Mouse (Mus musculus): Measurements from ENCODE around the gene Letmd1. TPM values are rescaled to one million over a fixed set of nuclear protein-coding genes. Genes with fewer than 3 reads are reported as not detected.
"Not testable (repeated sequence)": the region's sequence is repeated elsewhere in the genome, so short reads cannot be mapped to it uniquely, and the experiment has no call there.

The Letmd1 gene
- total RNA-seq (2021): 10 to 100 TPM; 57.1 to 62.9 TPM
- long read RNA-seq, experiment 1, transcript Letmd1-201 (9 exons, 2,502 nt): major isoform, 32 of 64 reads
- long read RNA-seq, experiment 1, transcript Letmd1-206 (9 exons, 1,222 nt): minor isoform, 14 of 64 reads
- long read RNA-seq, experiment 1, partial matches to known transcripts: 7 of 64 reads
- long read RNA-seq, experiment 1, other reads (novel, unspliced or antisense): 9 of 64 reads
- long read RNA-seq, experiment 2, transcript Letmd1-201 (9 exons, 2,502 nt): major isoform, 43 of 89 reads
- long read RNA-seq, experiment 2, transcript Letmd1-206 (9 exons, 1,222 nt): minor isoform, 8 of 89 reads
- long read RNA-seq, experiment 2, transcript Letmd1-207 (8 exons, 2,266 nt): minor isoform, 5 of 89 reads
- long read RNA-seq, experiment 2, partial matches to known transcripts: 15 of 89 reads
- long read RNA-seq, experiment 2, other reads (novel, unspliced or antisense): 18 of 89 reads

DNA sequence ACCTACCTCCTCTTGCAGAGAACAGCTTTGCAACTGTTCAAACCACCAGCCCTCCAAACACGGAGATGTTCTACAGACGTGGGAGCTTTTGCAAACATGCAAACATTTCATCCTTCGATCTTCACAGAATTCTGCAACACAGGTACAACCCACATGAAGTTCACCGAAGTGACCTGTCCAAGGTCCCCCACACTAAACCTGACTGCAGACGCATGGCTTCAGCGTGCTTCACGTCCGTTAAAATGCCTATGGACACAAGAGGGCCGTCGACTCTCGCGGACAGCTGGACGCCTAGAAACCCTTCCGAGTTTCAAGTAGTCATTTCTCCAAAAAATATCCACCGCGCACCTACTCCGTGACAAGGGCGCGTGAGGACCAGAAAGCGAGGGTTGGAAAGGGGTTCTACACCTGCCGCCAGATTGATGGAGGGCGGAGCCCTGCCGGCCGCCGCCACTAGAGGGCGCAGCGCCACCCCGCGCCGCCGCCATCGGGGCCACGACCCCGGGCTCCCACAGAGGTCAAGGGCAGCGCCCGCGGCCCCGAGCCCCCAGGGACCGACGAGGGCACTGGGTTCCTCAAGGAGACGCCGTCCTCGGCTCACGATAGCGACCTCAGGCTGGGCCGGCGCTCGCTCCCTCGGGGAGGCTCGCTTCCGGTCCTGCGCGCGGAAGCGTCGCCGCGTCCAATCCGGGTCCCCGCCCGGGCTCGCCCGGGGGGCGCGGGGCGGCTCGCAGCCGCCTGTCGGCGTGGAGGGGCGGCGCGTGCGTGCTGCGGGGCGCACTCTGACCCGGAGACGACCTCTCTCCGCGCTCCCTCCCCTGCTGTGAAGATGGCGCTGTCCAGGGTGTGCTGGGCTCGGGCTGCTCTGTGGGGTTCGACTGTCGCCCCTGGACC, at the start of gene Letmd1:
Letmd1 (plus strand) TSS at position 729 of the 894 bp plus-strand sequence.
- H3K4me3 ChIP-seq: peak within 1 kb of the TSS; percentile 88
- H3K27ac ChIP-seq: peak within 1 kb of the TSS; percentile 98
- TF ChIP-seq CTCF (conservative IDR thresholded peaks at IDR 0.05): peak; percentile 94
- peak; percentile 90 to 93 for DNase-seq (ENCODE audit: low spot score in 2 of 2)

DNA sequence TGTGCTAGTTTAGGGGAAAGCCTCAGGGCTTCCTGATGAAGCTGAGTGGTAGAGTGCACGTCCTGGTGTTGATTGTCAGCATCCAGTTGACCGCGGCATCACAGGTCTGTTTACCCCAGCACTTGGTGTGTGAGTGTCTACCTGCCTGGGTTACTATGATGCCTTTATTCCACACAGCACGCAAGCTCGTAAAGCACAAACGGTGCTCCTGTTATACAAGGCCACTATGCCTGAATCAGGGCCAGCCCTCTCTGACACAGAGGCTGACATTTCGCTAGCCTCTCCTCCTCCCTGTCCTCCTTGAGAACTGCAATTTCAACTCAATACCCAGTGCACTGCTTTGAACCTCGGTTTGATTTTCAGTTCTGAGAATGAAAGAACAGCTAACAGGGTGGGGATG, 49.5 kb upstream of the Letmd1 start:
- H3K27ac ChIP-seq: no peak overlapping the region
- no peak overlapping the region for H3K4me3 ChIP-seq
- TF ChIP-seq CTCF (conservative IDR thresholded peaks at IDR 0.05): no peak
- no peak for DNase-seq (ENCODE audit: low spot score in 2 of 2)

DNA sequence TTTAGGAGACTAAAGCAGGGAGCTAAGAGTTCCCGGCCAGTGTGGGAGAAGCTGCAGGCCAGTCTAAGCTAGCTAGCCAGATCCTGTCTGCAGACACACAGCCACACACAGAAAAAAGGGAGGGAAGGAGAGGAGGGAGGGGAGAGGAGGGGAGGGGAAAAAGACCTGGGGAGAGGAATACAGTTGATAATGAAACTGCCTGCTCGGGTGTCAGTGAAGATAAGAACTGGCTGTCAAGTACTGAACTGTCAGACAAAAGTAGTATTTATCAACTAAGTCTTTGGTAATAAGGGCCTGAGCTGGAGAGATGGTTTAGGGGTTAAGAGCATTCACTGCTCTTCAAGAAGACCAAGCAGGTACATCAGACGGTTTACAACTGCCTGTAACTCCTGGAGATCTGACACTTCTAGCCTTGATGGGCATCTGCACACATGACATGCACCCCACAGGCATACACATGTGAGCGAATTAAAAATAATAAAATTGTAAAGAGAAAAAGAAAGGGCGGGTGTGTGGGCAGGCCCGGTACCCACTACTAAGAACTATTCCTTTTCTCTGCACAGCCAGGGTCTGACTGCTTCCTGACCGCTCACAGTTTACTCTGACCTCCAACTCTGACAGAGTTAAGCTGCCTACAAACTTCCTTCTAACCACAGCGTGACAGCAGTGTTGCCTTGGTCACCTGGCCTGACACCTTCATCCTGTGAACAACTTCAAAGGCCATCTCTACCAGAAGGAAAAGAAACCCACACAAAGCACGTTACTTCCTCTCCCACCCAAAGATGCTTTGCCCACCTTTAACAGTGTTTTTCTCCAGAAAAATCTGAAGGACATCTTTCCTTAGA, 48.7 kb upstream of the Letmd1 start:
- H3K27ac ChIP-seq: no peak overlapping the region
- DNase-seq (ENCODE audit: low spot score in 2 of 2): no peak
- H3K4me3 ChIP-seq: no peak overlapping the region
- TF ChIP-seq CTCF (conservative IDR thresholded peaks at IDR 0.05): no peak

DNA sequence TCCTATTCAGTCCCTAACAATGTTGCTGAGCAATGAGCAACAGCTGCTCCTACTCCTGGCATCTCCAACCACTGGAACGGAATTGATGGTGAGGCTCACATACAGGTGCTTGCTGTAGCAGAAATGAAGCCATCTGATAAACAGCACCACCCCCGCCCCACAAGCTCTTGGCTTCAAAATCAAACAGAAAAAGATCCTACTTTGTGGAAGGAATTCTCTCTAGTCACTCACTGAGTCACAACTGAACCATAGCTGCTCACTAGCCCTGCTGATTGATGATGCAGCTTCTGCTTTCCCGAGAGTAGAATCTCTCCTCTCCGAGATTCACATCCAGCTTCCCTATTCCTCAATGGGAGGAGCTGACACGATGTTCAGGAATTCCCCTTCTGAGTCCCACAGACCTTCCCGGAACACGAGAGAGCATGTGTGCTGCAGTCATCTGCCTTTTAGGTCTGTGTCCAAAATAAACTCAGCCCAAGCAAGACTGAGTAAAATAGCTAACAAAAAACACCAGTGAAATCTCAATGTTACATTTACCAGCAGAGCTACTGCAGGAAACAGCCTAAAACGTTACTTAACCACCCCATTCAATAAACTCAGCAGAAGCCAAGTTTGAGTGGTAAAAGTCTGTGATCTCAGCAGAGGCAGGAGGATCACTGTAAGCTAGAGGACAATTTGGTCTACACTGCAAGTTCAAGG, 47.6 kb upstream of the Letmd1 start:
- no peak for TF ChIP-seq CTCF (conservative IDR thresholded peaks at IDR 0.05)

DNA sequence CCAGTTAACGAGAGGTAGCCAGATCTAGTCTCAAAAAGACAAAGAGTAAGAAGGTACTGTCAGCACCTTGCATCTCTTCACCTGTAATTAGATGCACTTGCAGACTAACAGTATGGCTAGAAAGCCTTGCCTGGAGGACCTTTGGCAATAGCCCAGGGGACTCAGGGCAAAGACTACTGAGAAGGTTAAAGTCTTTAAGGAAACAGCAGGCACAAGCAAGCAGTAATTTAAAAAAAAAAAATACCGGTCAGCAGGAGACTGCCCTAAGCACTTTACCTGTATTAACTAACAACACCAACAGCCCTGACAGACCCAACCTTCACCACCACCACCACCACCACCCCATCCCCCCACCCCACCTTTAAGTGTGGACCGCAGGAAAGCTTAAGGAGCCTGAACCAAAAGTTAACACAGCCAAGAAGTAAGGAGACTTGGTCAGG, 47.0 kb upstream of the Letmd1 start, which contains the start of gene Gm5475:
Gm5475 (plus strand) TSS at position 390 of the 440 bp plus-strand sequence.
- DNase-seq (ENCODE audit: low spot score in 2 of 2): not testable (repeated sequence)
- H3K27ac ChIP-seq: peak within 1 kb of the TSS; percentile 83
- peak within 1 kb of the TSS; percentile 88 for H3K4me3 ChIP-seq

More for the DNA sequence above, 47.6 kb upstream of the Letmd1 start:
- peak overlapping the region; percentile 41; the same call in 1 of the 2 replicates for H3K27ac ChIP-seq
- DNase-seq (ENCODE audit: low spot score in 2 of 2): no peak
- peak overlapping the region; percentile 40 for H3K4me3 ChIP-seq

DNA sequence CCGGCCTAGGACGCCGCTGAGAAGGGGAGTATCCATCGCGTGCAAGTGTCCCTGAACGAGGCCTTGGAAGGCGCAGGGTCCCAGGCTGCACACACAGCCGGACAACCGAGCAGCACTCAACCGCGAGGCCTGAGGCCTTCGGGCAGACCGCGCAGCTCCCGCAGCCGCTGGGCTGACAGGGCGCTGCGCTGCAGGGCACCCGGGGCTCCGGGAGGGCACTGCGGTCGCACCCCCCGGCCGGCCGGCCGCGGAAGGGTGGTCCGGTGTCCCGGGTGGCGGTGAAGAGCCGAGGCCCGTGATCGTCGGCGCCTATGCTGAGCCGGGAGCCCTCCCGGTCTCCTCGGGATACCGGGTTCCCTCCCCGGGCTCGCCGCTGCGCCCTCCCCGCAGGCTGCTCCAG, 46.3 kb upstream of the Letmd1 start:
- peak in 1 of 2 experiments; percentile 4 for DNase-seq (ENCODE audit: low spot score in 2 of 2)
- Histone ChIP-seq H3K4me3 (peak overlapping the region; percentile 88), H3K27ac (peak overlapping the region; percentile 83)
- no peak for TF ChIP-seq CTCF (conservative IDR thresholded peaks at IDR 0.05)

DNA sequence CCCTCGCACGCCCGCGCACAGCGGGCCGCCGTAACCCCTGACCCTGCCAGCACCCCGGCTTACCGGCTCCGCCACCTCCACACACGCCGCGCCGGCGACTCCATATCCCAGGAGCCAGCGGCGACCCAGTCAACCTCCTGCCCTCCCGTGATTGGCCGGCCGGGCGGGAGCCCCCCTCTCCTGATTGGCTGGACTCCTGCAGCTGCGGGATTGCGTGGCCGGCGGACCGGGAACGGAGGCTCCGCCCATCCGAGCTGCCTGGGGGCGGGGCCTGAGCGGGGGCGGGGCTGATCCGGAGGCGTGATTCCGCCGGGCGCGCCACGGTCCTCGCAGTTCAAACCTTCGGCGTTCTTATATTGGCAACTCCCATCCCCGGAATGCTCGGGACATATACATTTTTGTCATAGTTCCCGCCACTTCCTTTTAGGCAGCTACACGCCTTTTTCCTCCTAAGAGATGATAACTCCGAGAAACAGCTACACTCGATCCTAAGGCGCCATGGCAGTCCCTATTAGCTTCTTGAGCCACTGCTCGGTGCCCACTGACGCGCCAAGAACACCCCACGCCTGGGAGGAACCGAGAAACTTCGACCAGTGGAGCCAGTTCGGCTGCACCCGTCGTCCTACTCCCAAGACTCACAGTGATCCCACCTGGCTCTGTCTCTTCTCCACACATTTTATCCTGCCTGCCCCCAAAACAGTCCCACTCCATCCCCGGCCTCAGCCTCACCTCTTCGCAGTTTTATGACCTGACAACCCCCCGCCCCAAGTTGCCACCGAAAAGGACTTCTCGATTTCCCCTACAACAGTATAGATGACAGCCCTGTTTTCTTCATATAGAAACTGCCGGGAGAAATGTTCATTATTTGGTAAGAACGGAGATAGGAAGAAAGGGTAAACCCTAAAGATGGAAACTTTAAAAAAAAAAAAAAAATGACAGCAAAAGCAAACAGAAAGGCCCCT, 45.6 kb upstream of the Letmd1 start:
- DNase-seq (ENCODE audit: low spot score in 2 of 2): peak; percentile 96 to 97
- no peak for TF ChIP-seq CTCF (conservative IDR thresholded peaks at IDR 0.05)
- Histone ChIP-seq H3K27ac (peak overlapping the region; percentile 83), H3K4me3 (peak overlapping the region; percentile 88)

DNA sequence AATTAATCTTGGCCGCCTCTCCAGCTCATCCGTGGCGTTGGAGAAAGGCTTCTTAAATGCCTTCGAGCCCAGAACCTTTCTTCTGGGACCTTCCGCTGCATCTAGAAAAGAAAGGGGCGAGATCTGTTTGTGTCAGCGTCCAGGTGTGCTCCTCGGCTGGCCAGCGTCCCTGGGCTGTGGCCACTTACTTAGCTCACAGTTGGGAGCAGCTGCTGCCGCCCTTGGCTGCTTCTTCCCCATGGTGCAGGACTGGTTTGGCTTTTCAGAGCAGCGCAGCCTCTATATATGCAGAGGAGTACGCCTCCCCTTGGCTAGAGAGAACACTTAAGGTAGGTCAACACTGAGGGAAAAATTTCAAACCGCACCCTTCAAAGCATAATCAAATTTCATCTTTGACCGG, 44.9 kb upstream of the Letmd1 start:
- no peak overlapping the region for H3K27ac ChIP-seq
- DNase-seq (ENCODE audit: low spot score in 2 of 2): no peak
- TF ChIP-seq CTCF (conservative IDR thresholded peaks at IDR 0.05): no peak
- no peak overlapping the region for H3K4me3 ChIP-seq

DNA sequence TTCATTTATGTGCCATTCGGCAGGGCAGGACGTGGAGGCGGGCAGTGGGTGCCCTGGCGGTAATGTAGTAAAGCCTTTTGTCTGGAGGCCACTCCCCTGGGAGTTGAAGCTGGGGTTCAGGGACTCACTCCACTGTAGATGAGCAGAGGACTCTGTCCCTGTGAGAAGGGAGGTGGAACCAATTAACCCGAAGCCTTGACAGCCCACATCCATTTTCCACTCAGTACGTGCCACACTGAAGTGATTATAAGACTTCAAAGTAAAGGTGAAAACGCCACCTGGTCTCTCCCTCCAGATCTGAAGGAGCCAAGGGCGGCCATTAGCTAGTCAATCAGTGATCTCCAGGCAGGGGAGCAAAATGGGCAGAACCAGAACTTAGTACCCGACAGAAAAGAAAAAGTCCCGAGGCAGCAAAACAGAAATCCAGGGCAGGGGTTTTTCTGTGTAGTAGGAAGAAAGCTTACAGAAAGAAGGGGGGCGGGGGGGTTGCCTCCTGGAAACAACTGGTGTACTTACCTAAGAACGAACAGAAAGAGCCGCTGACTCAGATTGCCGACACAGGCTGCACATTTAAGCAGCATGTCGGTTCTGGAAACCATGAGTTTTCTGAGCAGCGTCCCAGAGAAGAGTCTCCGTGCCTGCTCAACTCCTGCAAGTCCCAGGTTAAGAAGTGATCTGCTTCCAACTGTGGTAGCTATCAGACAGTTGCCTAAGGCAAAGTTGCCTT, 44.3 kb upstream of the Letmd1 start, which contains the start of gene Slc11a2:
Slc11a2 (minus strand) TSS at position 677 of the 727 bp plus-strand sequence.
- no peak for DNase-seq (ENCODE audit: low spot score in 2 of 2)
- H3K4me3 ChIP-seq: no peak within 1 kb of the TSS
- no peak within 1 kb of the TSS for H3K27ac ChIP-seq
- no peak for TF ChIP-seq CTCF (conservative IDR thresholded peaks at IDR 0.05)

DNA sequence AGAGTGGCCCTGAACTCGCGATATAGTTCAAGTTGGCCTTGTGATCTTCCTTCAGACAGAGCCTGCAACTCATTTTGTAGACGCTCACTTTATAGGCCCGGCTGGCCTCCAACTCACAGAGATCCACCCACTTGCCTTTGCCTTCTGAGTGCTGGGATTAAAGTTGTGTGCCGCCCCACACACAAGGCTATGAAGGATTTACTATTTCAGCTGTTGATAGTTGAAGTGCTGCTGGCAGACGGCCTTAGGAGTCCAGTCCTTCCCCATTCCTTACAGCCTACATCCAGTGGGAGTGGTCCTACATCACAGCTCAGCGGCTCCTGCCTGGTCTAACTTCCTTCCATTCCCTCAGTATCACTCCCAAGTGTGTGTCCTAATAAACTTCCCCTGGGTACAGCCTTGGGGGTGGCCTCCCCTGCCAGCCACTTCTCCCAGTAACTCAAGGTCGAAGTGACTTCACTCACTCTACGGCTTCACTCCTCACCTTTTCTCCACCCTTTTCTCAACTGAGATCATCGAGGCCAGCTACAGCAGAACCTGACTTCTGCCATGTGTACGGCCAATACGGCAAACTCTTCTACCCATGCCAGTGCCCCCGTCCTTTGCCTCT, 40.4 kb upstream of the Letmd1 start:
- no peak for TF ChIP-seq CTCF (conservative IDR thresholded peaks at IDR 0.05)
- Histone ChIP-seq H3K4me3 (no peak overlapping the region), H3K27ac (no peak overlapping the region)
- DNase-seq (ENCODE audit: low spot score in 2 of 2): no peak

Data from layer of hippocampus, adult 2 months (tissue).